Mouse (Mus musculus): ENCODE measurements at regions not wholly inside any gene's neighbourhood (a gene's known extent, or its start where the extent isn't known, plus 50 kb on each side); places are given as distances from the start of the nearest gene placed in this dataset. TPM values are rescaled to one million over a fixed set of nuclear protein-coding genes. Genes with fewer than 3 reads are reported as not detected.

- Histone ChIP-seq H3K4me3 (ENCODE audit: low read depth, low read length) (no peak overlapping the region), H3K36me3 (ENCODE audit: control insufficient read depth, insufficient read depth, low read length) (no peaks in the 10 kb centered on the region), H3K27me3 (ENCODE audit: control insufficient read depth, insufficient read depth, low read length) (no peaks in the 10 kb centered on the region), H3K4me1 (ENCODE audit: control insufficient read depth, insufficient read depth, low read length) (no peaks in the 10 kb centered on the region), H3K4me2 (no peak overlapping the region), H3K9me3 (replicated peaks; ENCODE audit: control insufficient read depth, low read length) (no peaks in the 10 kb centered on the region), H3K27ac (ENCODE audit: low read depth, low read length) (no peak overlapping the region), H3K9ac (ENCODE audit: low read depth, low read length) (no peak overlapping the region)
- no peak for ATAC-seq (replicated peaks; ENCODE audit: insufficient number of reproducible peaks, low FRiP score, low TSS enrichment)
- 70% methylated on average over 1 of the region's 1 CpGs for WGBS (ENCODE audit: insufficient replicate concordance)
Observed at GRCm38 (mm10) chr14:78172956-78173355, 84.1 kb upstream of the Fam216b start.

GRCm38 (mm10) chr14:78160819-78161218, 72.0 kb upstream of the Fam216b start:
- H3K27ac ChIP-seq (ENCODE audit: low read depth, low read length): no peak overlapping the region
- H3K27me3 ChIP-seq (ENCODE audit: control insufficient read depth, insufficient read depth, low read length): no peaks in the 10 kb centered on the region
- no peak for ATAC-seq (replicated peaks; ENCODE audit: insufficient number of reproducible peaks, low FRiP score, low TSS enrichment)
- no peaks in the 10 kb centered on the region for H3K9me3 ChIP-seq (replicated peaks; ENCODE audit: control insufficient read depth, low read length)
- H3K36me3 ChIP-seq (ENCODE audit: control insufficient read depth, insufficient read depth, low read length): no peaks in the 10 kb centered on the region
- H3K4me3 ChIP-seq (ENCODE audit: low read depth, low read length): no peak overlapping the region
- H3K4me2 ChIP-seq: no peak overlapping the region
- WGBS (ENCODE audit: insufficient replicate concordance): 86% methylated on average over 3 of the region's 3 CpGs
- no peak overlapping the region for H3K9ac ChIP-seq (ENCODE audit: low read depth, low read length)
- H3K4me1 ChIP-seq (ENCODE audit: control insufficient read depth, insufficient read depth, low read length): no peaks in the 10 kb centered on the region

- no peak overlapping the region for H3K4me3 ChIP-seq (ENCODE audit: low read depth, low read length)
- WGBS (ENCODE audit: insufficient replicate concordance): 86% methylated on average over 7 of the region's 7 CpGs
- no peak overlapping the region for H3K4me2 ChIP-seq
- no peaks in the 10 kb centered on the region for H3K9me3 ChIP-seq (replicated peaks; ENCODE audit: control insufficient read depth, low read length)
- H3K4me1 ChIP-seq (ENCODE audit: control insufficient read depth, insufficient read depth, low read length): no peaks in the 10 kb centered on the region
- no peak overlapping the region for H3K9ac ChIP-seq (ENCODE audit: low read depth, low read length)
- H3K27me3 ChIP-seq (ENCODE audit: control insufficient read depth, insufficient read depth, low read length): no peaks in the 10 kb centered on the region
- no peaks in the 10 kb centered on the region for H3K36me3 ChIP-seq (ENCODE audit: control insufficient read depth, insufficient read depth, low read length)
- H3K27ac ChIP-seq (ENCODE audit: low read depth, low read length): no peak overlapping the region
- no peak for ATAC-seq (replicated peaks; ENCODE audit: insufficient number of reproducible peaks, low FRiP score, low TSS enrichment)
Observed at GRCm38 (mm10) chr14:78159567-78159966, 70.8 kb upstream of the Fam216b start.

GRCm38 (mm10) chr14:78157660-78158059, 68.9 kb upstream of the Fam216b start:
- no peak overlapping the region for H3K4me2 ChIP-seq
- no peak overlapping the region for H3K27ac ChIP-seq (ENCODE audit: low read depth, low read length)
- H3K27me3 ChIP-seq (ENCODE audit: control insufficient read depth, insufficient read depth, low read length): no peaks in the 10 kb centered on the region
- no peak overlapping the region for H3K9ac ChIP-seq (ENCODE audit: low read depth, low read length)
- no peaks in the 10 kb centered on the region for H3K4me1 ChIP-seq (ENCODE audit: control insufficient read depth, insufficient read depth, low read length)
- no peak overlapping the region for H3K4me3 ChIP-seq (ENCODE audit: low read depth, low read length)
- H3K36me3 ChIP-seq (ENCODE audit: control insufficient read depth, insufficient read depth, low read length): no peaks in the 10 kb centered on the region
- no peak for ATAC-seq (replicated peaks; ENCODE audit: insufficient number of reproducible peaks, low FRiP score, low TSS enrichment)
- 68% methylated on average over 2 of the region's 2 CpGs for WGBS (ENCODE audit: insufficient replicate concordance)
- no peaks in the 10 kb centered on the region for H3K9me3 ChIP-seq (replicated peaks; ENCODE audit: control insufficient read depth, low read length)

GRCm38 (mm10) chr14:78148851-78149250, 60.0 kb upstream of the Fam216b start:
- H3K9ac ChIP-seq (ENCODE audit: low read depth, low read length): no peak overlapping the region
- H3K36me3 ChIP-seq (ENCODE audit: control insufficient read depth, insufficient read depth, low read length): no peaks in the 10 kb centered on the region
- 0 out of 2 replicates have a peak, but pooled peaks cover 2% of the 10 kb centered on the region for H3K9me3 ChIP-seq (replicated peaks; ENCODE audit: control insufficient read depth, low read length)
- 80% methylated on average over 1 of the region's 1 CpGs for WGBS (ENCODE audit: insufficient replicate concordance)
- H3K27ac ChIP-seq (ENCODE audit: low read depth, low read length): no peak overlapping the region
- no peaks in the 10 kb centered on the region for H3K4me1 ChIP-seq (ENCODE audit: control insufficient read depth, insufficient read depth, low read length)
- ATAC-seq (replicated peaks; ENCODE audit: insufficient number of reproducible peaks, low FRiP score, low TSS enrichment): no peak
- no peaks in the 10 kb centered on the region for H3K27me3 ChIP-seq (ENCODE audit: control insufficient read depth, insufficient read depth, low read length)
- no peak overlapping the region for H3K4me2 ChIP-seq
- no peak overlapping the region for H3K4me3 ChIP-seq (ENCODE audit: low read depth, low read length)

GRCm38 (mm10) chr14:78143751-78144150, 54.9 kb upstream of the Fam216b start:
- 26% methylated on average over 4 of the region's 4 CpGs for WGBS (ENCODE audit: insufficient replicate concordance)
- H3K36me3 ChIP-seq (ENCODE audit: control insufficient read depth, insufficient read depth, low read length): no peaks in the 10 kb centered on the region

More at GRCm38 (mm10) chr14:78143751-78144150, 54.9 kb upstream of the Fam216b start:
- ATAC-seq (replicated peaks; ENCODE audit: insufficient number of reproducible peaks, low FRiP score, low TSS enrichment): no peak
- Histone ChIP-seq H3K9ac (ENCODE audit: low read depth, low read length) (no peak overlapping the region), H3K9me3 (replicated peaks; ENCODE audit: control insufficient read depth, low read length) (0 out of 2 replicates have a peak, but pooled peaks cover 2% of the 10 kb centered on the region), H3K4me2 (no peak overlapping the region), H3K4me3 (ENCODE audit: low read depth, low read length) (no peak overlapping the region), H3K4me1 (ENCODE audit: control insufficient read depth, insufficient read depth, low read length) (no peaks in the 10 kb centered on the region), H3K27ac (ENCODE audit: low read depth, low read length) (no peak overlapping the region), H3K27me3 (ENCODE audit: control insufficient read depth, insufficient read depth, low read length) (no peaks in the 10 kb centered on the region)

MicroRNA genes in the stretch of these regions (microRNA counts, 519-probe panel; counts per million panel counts)
- 32.2 counts per million for microRNA mmu-miR-1971

Small RNA genes lying in the stretch of these regions (microRNA-seq; reads per million reads assigned to microRNA genes)
- not detected for gene Mir1971 (ENCODE audit: borderline number of aligned reads)
